Mouse (Mus musculus) urinary bladder, postnatal 36 days (tissue): ENCODE results near the gene a.
"Not testable (repeated sequence)": the region's sequence is repeated elsewhere in the genome, so short reads cannot be mapped to it uniquely, and the experiment has no call there.

Source experiments
- DNase-seq, 2 experiments: peaks; one replicate each; pipeline ENCODE4 v3.0.0; 2022; ENCODE audit warnings: low spot score in 2 of 2, mixed read lengths in 1 of 2

The a gene

DNA sequence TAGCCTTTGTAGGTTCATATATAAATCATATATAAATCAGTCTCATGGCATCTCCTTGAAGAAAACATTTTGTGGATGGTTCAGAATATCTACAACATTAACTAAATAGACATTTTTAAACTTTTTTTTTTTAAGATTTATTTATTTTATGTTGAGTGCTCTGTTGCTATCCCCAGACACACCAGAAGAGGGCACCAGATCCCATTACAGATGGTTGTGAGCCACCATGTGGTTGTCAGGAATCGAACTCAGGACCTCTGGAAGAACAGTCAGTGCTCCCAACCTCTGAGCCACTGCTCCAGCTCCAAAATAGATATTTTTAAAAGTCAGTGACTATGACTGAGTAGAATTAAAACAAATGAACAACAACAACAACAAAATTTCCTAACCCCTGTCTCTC, 195.4 kb downstream of the a start:
- no peak for DNase-seq

DNA sequence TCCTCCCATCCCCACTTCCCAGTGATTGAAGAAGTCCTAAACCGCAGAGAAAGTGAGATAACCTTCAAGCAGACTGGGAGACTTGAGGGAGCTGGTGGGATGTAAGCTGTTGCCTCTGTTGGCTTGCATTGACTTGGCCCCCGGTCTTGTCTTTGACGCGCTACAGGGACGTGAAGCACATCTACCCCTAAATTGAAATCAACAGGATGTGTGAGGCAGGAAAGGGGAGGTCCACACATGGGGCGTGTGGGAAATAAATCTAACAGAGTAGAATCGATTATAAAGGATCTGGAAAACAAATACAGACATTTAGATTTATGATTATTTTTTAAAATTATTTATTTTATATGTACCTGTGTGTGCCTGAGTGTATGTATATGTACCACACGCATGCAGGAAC, 200.2 kb downstream of the a start:
- DNase-seq: no peak

DNA sequence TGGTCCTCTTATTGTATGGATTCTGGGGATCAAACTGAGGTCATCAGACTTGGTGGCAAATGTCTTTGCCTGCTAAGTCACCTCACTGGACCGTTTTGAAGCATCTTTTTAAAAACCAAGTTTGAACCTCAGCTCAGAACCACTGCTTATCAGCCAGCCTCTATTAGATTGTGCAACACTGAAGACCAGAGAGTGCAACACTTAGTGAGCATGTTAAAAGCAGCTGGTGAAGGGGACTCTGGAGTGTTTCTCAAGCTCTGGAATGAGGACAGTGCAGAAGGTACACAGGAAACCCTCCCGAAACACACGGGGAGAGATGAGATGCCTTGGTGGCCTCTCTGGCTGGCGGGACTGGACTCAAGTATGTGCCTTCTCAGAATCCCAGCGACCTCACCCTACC, 200.9 kb downstream of the a start:
- no peak for DNase-seq

DNA sequence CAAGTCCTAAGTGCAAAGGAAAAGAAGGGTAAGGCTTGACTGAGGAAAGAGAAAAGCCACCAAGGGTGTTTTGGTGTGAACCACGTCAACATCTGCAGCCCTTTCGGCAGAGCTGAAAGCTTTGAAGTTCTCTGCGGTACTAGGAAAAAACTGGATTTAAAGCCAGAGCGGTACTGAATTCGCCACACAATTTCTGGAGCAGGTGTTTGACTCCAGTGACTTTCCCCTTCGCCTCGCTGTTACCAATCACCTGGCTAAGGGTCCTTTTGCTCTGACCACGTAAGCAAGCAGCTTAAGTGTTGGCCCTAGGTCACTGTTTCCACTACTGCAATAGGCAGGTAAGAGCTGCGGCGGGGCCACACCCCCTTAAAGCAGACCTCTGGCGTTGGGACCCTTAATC, 214.3 kb downstream of the a start:
- DNase-seq: no peak

DNA sequence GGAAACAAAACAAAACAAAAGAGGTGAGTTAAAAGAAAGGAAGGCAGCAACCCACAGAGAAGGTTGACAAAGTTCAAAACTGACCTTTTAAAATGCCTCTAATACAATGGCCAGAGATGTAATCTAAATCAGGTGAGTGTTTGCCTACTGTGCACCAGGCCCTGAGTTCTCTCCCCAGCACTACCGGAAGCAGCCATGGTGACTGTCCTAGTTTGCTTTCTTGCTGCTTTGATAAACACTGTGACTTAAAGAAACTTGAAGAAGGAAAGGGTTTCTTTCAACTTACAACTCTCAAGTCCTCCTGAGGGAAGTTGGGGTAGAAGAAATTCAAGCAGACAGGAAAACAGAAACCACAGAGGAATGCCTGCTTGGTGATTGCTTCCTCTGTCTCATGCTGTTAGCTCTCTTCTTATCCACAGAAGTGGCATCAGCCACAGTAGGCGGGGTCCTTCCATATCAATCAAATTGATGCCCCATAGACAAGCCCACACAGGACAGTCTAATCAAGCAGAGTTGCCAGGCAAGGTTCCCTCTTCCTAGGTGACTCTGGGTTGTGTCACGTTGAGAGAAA, 220.0 kb downstream of the a start:
- DNase-seq: no peak

DNA sequence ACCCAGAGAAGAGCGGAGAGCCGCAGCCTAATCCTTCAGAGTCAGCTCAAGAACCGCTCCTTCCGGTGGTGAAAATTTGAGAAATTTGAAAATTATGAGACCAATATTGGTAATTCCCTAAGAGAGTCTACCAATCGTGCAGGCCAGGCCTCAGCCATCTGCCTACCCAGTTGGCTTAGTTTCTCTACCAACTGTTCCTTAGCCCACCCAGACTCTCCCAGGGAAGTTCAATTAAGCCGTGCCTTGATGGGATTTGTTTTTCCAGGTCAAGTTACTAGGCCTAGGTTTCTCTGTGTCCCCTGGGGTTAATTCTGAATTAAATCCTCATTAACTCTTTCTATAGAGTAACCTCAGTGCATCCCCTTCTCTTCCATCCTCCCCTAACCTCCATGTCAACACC, 221.8 kb downstream of the a start:
- DNase-seq: no peak

DNA sequence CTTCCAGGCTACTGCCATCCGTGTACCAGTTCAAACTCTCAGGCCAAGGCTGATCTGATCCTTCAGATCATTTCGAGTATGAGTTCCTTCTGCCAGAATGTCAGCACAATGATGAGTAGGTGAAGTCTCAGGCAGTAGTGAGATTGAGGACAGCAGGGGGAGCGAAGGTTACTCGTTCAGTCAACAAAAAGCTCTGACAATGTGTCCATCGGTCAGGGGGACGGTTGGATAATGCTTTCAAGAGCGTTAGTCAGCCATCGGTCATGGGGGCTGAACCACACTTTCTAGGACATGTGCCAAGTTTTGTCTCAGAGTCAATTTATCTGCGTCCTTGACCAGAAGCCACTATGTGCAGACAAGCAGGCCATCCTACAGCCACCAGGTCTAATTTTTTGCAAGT, 225.5 kb downstream of the a start:
- not testable (repeated sequence) for DNase-seq

DNA sequence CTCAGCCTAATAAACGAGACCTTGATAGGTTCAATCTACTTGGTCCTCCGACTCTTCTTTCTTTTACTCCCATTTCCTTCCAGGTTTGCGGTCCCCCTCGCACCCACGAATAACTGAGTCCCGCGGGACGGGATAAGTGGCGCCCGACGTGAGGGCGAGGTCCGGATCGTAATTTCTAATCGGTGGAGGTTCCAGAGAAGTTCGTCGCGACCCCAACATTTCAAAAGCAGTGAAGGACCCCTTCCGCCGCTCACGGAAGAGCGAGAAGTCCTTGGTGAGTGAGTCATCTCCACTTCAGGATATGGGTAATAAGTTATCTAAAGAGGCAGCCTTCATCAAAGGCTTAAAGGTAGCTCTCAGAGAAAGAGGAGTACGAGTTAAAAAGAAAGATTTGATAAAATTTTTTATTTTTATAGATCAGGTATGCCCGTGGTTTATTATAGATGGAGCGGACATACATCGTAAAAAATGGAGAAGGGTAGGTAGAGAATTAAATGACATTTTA, 227.1 kb downstream of the a start, which contains the start of gene Gm14226:
TSS of gene Gm14226 (plus strand) at position 16 of the 505 bp plus-strand sequence.
- DNase-seq: not testable (repeated sequence)

DNA sequence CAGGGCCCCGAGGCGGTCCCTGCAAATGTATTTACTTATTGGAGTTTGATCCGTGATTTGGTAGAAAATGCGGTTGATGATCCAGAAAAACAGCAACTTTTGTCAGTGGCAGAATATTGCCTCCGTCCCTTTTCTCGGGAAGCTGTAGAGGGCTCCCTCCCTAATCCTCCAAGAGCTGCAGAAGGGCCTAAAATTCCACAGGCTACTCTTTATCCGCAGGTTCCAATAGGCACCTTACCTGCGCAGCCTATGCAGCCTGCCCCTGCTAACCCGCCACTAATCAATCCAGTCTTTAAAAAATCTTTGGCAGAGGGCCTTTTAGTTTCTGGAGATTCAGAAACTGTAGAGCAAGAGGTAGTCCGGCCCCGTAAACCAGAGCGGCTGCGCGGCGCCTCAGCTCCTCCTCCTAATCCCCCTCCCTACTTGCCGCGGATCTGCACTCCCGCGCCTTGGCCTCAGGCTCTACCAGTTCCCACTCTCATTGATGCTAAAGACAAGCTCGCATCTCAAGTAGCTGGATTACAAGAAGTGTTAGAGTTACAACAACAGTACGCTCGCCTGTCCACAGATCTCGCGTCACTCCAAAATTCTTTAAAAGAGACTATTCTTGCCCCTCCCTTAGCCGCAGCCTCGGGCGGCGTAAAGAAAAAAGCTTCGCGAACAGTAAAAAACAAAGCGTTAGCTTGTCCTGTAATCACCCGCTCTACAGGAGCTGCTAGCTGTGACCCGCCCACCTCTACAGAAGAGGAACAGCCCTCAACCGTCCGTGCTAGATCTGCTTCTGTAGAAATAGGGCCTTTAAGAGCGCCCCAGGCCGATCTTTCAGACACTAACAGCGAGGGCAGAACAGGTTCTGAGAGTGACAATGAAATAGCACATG, 227.8 kb downstream of the a start:
- DNase-seq: peak; percentile 46 to 68

DNA sequence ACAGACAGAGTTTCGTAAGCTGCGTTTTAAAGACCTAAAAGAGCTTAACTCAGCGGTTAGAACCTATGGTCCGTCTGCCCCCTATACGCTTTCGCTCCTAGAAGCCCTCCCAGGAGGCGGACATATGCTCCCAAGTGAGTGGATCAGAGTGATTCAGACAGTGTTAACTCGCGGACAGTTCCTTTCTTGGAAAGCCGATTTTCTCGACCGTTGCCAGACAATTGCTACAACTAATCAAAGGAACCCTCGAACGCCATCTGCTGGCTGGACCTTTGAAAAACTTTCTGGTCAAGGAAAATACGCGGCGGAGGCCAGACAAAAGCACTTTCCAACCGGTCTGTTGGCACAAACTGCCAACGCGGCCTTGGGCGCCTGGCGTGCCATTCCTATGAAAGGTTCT, 228.5 kb downstream of the a start:
- peak; percentile 90 to 91 for DNase-seq

DNA sequence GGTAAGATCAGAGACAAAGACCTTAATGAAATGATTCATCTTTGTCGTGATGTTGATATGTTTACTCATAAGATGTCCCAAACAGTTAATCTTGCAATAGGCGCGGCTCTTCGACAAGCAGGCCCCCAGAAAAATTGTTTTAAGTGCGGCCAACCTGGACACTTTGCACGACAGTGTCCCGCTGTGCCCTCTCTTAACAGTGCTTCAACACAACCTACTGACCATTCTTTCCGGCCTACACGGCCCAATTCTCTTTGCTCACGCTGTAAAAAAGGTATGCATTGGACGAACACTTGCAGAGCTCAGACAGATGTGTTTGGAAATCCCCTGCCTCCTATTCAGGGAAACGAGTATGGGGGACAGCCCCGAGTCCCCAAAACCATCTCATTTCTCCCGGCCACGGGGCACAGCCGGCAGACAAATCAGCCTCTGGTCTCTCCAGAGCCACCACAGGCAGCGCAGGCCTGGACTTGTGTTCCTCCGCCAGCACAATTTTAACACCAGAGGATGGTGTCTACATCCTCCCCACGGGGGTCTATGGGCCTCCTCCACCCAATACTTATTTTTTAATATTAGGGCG, 229.1 kb downstream of the a start:
- not testable (repeated sequence) for DNase-seq

DNA sequence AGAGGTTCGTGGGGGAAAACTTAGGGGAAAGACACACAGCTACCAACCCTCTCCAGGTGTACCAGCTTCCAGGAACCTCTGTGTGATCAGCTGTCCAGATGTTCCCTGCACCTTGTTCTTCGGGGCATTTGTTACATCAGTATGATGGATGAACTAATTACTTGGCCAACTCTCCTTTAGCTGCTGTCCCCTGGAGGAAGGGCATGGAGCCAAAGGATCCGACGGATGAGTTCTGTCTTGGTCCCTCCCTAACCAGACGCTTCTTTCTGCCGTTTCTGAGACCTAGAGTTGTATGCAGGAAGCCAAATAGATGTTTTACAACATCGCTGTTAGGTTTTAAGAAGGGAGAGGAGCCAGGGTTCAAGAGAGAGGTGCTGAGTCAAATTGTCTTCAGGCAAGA, 239.6 kb downstream of the a start:
- DNase-seq: no peak

DNA sequence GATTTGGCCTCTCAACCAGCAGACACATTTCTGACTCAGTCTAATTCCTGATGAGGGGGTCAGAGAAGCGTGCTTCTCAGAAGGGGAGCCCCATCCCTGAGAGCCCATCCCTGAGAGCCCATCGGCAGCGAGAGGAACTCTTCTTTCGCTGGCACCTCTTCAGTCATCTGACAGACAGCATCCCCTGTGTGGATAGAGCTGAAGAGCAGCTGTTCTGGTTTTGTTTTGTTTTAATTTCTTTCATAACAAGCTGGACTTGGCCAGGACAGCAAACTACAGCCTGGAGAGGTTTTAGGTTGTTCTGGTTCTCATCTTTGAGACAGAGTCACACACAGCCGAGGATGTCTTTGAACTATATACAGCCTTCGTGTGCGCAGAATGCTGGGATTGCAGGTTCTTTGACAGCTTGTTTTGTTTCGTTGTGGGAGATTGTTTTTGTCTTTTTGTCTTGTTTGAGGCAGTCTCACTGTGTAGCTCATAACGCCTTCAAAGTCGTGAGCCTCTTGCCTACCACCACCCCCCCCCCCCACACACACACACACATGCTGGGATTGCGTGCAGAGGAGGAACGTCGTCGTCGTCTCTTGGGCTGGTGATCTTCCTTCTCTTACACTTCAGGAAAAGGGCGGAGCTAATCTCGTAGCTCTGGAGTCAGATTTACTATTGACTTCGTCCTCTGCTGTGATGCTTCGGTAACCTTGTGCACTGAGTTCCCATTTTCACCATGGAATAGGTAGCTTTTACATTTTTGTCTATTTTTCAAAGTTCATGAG, 241.9 kb downstream of the a start:
- no peak for DNase-seq

DNA sequence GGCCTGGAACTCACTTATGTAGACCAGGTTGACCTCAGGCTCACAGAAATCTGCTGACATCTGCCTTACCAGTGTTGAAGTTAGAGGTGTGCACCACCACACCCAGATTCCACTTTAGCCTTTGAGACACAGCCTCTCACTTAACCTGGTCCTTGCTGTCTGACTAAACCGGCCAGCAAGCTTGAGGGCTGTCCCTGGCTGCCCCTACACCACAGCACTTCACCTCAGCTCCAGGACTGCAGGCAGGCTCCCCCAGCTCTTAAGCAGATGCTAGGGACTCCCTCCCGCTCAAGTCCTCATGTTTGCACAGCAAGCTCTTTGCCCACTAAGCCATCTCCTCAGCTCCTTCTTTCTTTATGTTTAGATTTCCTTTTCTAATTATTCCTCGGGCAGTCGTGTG, 248.8 kb downstream of the a start:
- no peak for DNase-seq

DNA sequence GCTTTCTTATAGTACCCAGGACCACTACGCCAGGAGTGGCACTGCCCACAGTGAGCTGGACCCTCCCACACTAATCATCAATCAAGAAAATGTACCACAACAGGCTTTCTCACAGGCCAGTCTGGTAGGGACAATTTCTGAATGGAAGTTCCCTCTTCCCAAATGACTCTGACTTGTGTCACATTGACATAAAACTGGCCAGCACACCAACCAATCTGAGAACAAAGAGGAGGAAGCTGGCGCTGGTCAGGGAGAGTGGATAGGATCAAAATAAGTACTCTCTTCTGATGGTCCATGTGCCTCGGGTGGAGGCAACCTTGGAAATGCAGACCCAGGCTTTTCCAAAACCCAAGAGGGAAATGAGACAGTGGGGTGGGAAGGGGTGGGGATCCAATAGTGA, 253.3 kb downstream of the a start:
- DNase-seq: no peak

DNA sequence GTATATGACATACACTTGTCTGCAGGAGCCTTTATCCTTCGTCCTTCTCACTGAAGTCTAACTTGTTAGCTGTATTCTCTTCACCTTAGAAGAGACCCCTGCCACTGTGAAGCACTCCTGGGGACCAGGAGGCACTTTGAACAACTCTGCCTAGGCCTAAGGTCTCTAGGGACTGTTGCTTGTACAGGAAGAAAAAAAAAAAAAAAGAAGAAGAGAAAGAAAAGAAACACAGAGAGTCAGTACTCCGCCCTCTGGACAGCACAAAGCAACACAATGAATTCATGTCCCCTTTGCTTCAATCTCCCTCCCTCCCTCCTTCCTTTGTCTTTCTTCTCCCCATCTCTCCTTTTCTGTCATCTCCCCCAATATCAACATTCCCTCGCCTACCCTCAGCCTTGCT, 253.9 kb downstream of the a start:
- no peak for DNase-seq

DNA sequence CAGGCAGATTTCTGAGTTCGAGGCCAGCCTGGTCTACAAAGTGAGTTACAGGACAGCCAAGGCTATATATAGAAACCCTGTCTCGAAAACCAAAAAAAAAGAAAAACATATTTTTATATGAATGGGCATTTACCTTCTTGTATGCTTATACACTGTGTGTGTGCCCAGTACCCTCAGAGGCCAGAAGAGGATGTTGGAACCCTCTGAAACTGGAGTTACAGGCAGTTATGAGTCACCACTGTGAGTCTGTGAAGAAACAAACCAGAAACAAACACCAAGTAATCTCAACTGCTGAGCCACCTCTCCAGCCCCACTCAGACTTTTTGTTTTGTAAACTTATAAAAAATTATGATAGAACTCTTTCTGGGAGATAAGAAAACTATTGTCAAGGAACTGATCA, 255.6 kb downstream of the a start:
- DNase-seq: no peak

DNA sequence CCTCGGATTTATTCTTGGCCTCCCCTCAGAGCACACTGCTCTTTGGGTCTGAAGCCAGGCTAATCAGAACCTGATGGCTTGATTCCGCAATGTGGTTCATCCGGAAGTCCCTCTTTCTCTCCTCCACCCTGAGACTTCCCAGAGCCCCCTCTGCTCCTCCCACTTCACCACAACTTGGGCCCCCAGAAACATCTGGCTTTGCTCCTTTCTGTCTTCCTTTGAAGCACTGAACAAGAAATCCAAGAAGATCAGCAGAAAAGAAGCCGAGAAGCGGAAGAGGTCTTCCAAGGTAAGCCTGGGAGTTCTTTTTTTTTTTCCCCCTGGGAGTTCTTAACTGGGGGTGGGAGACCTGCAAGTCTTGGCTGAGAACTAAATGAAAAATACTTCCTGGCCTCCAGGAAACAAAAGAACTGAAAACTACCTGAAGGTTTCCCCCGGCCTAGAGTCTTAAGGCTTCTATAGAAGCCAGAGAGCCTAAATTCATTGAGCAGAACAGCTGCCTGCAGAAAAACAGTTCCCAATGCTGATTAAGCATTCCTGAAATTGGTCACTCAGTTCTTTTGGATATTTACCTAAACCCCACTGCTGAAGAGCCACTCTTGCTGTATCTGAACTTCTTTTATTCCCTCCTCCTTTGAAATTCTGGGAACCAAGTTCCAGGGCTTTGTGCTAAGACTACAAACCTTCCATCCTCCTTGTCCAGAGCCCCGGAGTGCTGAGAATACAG, 256.4 kb downstream of the a start:
- DNase-seq: no peak

DNA sequence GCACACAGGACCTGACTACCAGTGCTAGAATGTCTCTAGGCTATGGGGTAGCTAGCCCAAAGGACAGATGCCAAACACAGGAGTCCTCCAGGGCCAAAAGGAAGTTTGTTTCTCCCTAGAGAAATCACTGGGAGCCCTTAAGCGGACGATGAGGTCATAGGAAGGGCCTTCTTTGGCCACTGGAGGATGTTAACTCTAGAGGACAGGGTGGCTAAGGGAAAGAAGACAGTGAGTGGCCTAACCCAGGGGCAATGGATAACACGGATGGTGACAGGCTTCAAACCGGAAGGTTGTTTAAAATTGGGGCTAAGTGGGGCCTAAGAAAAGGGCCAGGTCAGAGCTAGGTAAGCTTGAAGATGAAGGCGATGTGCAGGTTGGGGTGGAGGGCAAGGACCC, 258.9 kb downstream of the a start:
- no peak for DNase-seq

DNA sequence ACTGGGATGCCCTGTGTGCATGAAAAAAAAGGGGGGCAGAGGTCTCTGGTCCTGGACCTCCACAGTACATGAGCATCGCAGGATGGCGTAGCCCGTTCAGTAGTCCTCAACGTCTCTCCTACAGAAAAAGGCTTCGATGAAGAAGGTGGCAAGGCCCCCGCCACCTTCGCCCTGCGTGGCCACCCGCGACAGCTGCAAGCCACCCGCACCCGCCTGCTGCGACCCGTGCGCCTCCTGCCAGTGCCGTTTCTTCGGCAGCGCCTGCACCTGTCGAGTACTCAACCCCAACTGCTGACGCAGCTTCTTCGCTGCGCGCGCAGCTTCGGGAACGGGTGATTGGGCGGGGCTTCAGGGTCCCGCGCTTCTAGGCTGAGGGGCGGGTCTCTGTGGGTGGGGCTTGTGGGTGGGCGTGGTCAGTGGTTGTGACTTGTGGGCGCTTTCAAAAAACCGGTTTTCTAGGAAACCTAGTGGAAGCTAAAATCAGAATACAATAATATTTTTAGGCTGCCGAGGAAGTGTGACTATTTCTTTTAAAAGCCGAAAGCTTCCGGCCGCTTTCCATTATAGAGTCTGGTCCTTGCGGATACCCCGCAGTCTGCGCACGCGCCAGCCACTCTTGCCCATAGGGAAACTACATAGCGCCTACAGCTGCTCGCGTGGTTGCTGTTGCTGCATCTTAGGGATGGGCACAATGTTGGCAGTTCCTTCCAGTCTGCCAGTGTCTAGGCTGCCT, 259.5 kb downstream of the a start:
- DNase-seq: peak; percentile 90 to 94
